Mouse (Mus musculus) 3134 (cell line): ENCODE data around the gene P2rx3.

Source experiments
- DNase-seq: peaks from one replicate; pipeline ENCODE4 v3.0.0-alpha.2; 2011; ENCODE audit warnings: low spot score; ENCODE audit not compliant: insufficient read length; ENCODE audit errors: extremely low read depth

P2rx3 gene

DNA sequence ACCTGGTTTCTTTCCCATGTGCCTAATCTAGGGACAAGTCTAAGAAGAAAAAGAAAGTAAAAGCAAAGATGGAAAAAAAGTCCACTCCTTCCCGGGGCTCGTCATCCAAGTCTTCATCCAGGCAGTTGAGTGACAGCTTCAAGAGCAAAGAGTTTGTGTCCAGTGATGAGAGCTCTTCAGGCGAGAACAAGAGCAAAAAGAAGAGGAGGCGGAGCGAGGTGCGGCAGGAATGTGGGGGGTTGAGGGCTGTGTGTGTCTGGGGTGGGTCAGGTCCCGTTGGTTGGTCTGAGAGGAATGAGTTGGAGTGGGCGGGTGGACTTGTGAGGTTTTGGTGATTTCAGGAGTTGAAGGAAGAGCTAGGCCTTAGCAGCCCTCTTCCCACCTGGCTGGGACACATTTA lies 9.0 kb upstream of the P2rx3 start:
- DNase-seq, result no peak

GRCm38 (mm10) chr2:85043623-85044022 lies 6.4 kb upstream of the P2rx3 start:
- DNase-seq, result no peak

DNA sequence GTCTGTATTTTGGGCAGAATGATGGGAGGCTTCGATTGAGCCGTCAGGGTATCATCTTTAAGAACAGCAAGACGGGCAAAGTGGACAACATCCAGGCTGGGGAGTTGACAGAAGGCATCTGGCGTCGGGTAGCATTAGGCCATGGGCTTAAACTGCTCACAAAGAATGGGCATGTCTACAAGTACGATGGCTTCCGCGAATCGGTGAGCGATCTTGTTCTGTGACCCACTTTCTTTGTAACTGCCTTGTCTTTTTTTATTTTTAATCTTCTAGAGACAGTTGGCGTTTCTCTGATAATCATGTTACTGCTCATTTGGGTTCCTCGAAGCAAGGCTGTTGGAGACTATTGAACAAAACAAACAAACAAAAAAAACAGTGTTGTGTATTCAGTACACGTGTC lies 1.1 kb upstream of the P2rx3 start:
- DNase-seq, result no peak

DNA sequence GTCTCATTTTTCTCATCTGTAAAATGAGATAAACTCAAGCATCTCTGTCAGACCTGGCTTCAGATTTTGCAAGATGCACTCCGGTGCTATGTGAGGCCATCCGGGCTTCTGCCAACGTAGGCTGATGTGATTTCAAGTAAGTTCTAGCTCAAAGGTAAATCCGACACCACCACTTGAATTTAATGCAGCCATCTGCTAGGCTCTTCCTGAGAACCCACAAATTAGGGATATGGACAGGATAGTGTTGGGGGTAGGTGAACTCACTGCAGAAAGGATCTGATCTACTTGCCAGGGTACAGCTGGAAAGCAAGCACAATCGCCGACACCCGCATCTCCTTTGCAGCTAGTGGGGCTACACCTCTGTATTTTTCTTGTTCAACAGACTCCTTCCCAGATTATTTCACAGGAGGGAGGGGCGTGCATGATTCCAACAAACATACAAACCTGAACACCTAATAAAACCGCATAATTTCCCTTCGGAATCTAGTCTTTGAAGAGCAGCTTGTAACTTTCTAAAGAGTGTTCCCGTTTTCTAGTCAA lies 685 bp downstream of the P2rx3 start:
- DNase-seq, result no peak

- no peak for DNase-seq
Measured at GRCm38 (mm10) chr2:85034169-85034568, 3.1 kb downstream of the P2rx3 start.

- DNase-seq, result no peak
Measured at GRCm38 (mm10) chr2:85033121-85033520, 4.1 kb downstream of the P2rx3 start.

GRCm38 (mm10) chr2:85030989-85031388 lies 6.3 kb downstream of the P2rx3 start:
- DNase-seq, result no peak

DNA sequence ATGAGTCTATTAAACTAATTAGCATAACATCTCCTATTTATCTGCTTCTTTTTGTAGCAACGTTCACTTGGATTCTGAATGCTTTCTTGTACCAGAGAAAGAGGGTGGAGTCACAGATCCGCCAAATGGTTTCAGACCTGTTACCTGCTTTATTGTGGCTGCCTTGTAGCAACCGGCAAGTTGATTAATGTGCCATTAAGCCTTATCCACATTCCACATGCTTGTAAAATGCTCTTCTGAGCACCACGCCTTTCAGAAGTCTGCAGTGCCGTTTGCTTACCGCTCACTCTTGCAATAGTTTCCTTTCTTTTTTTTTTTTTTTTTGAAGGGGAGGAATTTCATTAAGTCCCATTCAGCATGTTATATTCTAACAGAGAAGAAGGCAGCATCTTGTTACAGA lies 7.4 kb downstream of the P2rx3 start:
- no peak for DNase-seq

- no peak for DNase-seq
Measured at GRCm38 (mm10) chr2:85027281-85027680, 10.0 kb downstream of the P2rx3 start.

DNA sequence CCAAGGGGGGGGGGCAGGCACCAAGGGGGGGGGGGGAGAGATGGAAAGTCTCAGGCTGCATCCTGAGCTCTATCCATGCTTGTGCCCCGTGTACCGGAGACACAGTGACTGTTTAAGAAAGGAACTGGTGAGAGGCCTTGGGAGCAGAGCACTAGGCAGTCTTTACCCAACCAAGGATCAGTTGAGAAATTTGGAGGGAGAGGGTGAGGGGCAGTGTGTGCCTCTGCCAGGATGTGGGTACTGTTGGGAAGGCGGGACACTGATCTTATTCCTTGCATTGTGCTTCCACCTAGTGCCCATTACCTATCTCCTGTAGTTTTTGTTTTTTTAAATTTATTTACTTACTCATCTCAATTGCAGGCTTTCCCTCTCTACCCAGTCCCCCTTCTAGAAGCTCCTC lies 11.1 kb downstream of the P2rx3 start:
- DNase-seq, result no peak

- no peak for DNase-seq
Measured at GRCm38 (mm10) chr2:85022043-85022442, 15.2 kb downstream of the P2rx3 start.

- no peak for DNase-seq
Measured at GRCm38 (mm10) chr2:85014588-85014982, 22.7 kb downstream of the P2rx3 start.

DNA sequence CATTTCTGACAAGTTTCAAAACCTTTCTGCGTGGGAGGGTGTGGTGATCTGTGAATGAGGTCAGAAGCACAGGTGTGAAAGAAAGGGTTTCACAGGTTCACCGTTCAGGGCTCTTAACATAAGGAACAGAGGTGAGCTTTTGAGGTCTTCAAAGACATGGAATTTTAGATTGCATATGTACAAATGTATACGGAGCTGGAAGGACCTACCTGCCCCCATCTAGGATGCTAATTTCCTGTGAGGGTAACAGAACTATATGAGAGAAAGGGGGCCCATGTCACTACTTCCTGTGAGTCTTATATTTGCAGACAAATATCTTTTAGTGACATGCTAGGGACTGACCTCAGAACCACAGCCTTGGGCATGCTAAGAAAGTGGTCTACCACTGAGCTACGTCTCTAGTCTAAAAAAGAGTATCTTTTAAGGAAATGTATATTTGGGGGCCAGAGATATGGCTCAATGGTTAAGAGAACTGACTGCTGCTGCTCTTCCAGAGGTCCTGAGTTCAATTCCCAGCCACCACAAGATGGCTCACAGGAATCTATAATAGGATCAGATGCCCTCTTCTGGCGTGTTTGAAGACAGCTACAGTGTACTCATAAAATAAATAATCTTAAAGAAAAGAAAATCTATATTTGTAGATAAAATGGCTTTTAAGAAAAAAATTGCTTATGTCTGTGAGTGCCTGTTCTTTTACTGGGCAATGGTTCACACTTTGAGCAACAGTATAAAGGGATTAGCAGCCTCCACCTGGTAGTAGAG lies 23.3 kb downstream of the P2rx3 start:
- no peak for DNase-seq

GRCm38 (mm10) chr2:85012679-85013078 lies 24.6 kb downstream of the P2rx3 start:
- DNase-seq, result no peak

- no peak for DNase-seq
Measured at GRCm38 (mm10) chr2:85011906-85012604, 25.2 kb downstream of the P2rx3 start.

DNA sequence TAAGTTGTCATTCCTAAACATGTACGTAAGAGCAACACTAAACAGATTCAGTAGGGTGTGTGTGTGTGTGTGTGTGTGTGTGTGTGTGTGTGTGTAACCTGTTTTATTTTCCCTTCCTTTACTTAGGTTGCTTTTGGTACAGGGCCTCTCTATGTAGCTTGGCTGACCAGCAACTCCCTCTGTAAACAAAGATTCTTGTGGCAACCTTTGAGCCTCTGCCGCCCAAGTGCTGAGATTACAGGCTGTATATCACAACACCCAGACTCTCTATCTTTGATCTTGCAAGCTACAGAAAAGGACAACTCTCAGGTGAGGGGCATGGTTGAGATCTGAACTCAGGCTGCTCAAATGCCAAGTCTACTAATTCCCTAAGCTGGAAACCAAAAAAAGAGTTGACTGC lies 28.1 kb downstream of the P2rx3 start:
- DNase-seq, result no peak

GRCm38 (mm10) chr2:85007729-85008128 lies 29.5 kb downstream of the P2rx3 start:
- DNase-seq, result peak; percentile 16

GRCm38 (mm10) chr2:85006600-85006999 lies 30.7 kb downstream of the P2rx3 start:
- DNase-seq, result no peak

- peak; percentile 34 for DNase-seq
Measured at GRCm38 (mm10) chr2:85004341-85004740, 32.9 kb downstream of the P2rx3 start.

DNA sequence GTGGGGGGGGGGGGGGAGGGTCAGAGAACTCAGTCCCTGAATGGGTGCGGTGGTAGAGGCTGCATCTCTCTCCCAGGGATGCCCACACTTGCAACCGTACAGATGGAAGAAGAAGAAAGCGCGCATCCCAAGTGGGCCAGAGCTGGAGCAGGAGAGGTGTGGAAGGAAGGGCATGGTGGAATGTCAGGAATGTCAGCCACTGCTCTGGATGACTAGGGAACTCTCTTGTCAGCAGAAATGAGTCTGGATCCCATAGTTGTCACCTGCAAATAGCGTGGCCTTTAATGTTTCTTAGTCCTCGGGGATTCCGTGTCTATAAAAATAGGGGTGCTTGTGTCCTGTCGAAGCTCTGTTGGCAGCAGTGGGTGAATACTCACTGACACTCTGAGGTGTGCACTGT lies 34.7 kb downstream of the P2rx3 start:
- peak; percentile 21 for DNase-seq

GRCm38 (mm10) chr2:85001497-85001896 lies 35.8 kb downstream of the P2rx3 start:
- peak; percentile 83 for DNase-seq
